Mouse (Mus musculus): Measurements from ENCODE around the gene Gata5.

Gene Gata5

GRCm38 (mm10) chr2:180307680-180308079, 26.8 kb downstream of the Gata5 start:
- no peak for DNase-seq (ENCODE audit: low read depth)

GRCm38 (mm10) chr2:180306423-180307168, 27.9 kb downstream of the Gata5 start:
- no peak for DNase-seq (ENCODE audit: low read depth)

GRCm38 (mm10) chr2:180306009-180306408, 28.5 kb downstream of the Gata5 start:
- DNase-seq (ENCODE audit: low read depth), result no peak

GRCm38 (mm10) chr2:180305490-180305889, 29.0 kb downstream of the Gata5 start:
- no peak for DNase-seq (ENCODE audit: low read depth)

- no peak for DNase-seq (ENCODE audit: low read depth)
Measured at GRCm38 (mm10) chr2:180304554-180304953, 29.9 kb downstream of the Gata5 start.

GRCm38 (mm10) chr2:180303468-180303867, 31.0 kb downstream of the Gata5 start:
- no peak for DNase-seq (ENCODE audit: low read depth)

GRCm38 (mm10) chr2:180302201-180302600, 32.3 kb downstream of the Gata5 start:
- DNase-seq (ENCODE audit: low read depth), result no peak

- no peak for DNase-seq (ENCODE audit: low read depth)
Measured at GRCm38 (mm10) chr2:180300771-180301170, 33.7 kb downstream of the Gata5 start.

GRCm38 (mm10) chr2:180300252-180300651, 34.2 kb downstream of the Gata5 start:
- DNase-seq (ENCODE audit: low read depth), result no peak

- DNase-seq (ENCODE audit: low read depth), result no peak
Measured at GRCm38 (mm10) chr2:180292906-180293305, 41.6 kb downstream of the Gata5 start.

GRCm38 (mm10) chr2:180292026-180292425, 42.5 kb downstream of the Gata5 start:
- no peak for DNase-seq (ENCODE audit: low read depth)

GRCm38 (mm10) chr2:180291566-180291965, 42.9 kb downstream of the Gata5 start:
- no peak for DNase-seq (ENCODE audit: low read depth)

GRCm38 (mm10) chr2:180290503-180290902, 44.0 kb downstream of the Gata5 start:
- DNase-seq (ENCODE audit: low read depth), result no peak

GRCm38 (mm10) chr2:180289440-180290108, 44.9 kb downstream of the Gata5 start, which contains the start of gene Rbbp8nl:
Gene Rbbp8nl, minus strand, starts transcription at chr2:180289879.
- DNase-seq (ENCODE audit: low read depth), result no peak

- DNase-seq (ENCODE audit: low read depth), result no peak
Measured at GRCm38 (mm10) chr2:180288966-180289365, 45.5 kb downstream of the Gata5 start.

GRCm38 (mm10) chr2:180279321-180279720, 55.2 kb downstream of the Gata5 start:
- DNase-seq (ENCODE audit: low read depth), result no peak

GRCm38 (mm10) chr2:180277773-180278320, 56.7 kb downstream of the Gata5 start:
- no peak for DNase-seq (ENCODE audit: low read depth)

GRCm38 (mm10) chr2:180276851-180277259, 57.6 kb downstream of the Gata5 start:
- DNase-seq (ENCODE audit: low read depth), result no peak

- DNase-seq (ENCODE audit: low read depth), result no peak
Measured at GRCm38 (mm10) chr2:180276385-180276784, 58.1 kb downstream of the Gata5 start.

- DNase-seq (ENCODE audit: low read depth), result no peak
Measured at GRCm38 (mm10) chr2:180275836-180276235, 58.7 kb downstream of the Gata5 start.
